Mouse (Mus musculus): ENCODE results near the gene Spsb4. TPM values are rescaled to one million over a fixed set of nuclear protein-coding genes. Genes with fewer than 3 reads are reported as not detected.

Gene Spsb4
- polyA plus RNA-seq, 1 experiment from 2014 or later = 88.2 TPM

DNA sequence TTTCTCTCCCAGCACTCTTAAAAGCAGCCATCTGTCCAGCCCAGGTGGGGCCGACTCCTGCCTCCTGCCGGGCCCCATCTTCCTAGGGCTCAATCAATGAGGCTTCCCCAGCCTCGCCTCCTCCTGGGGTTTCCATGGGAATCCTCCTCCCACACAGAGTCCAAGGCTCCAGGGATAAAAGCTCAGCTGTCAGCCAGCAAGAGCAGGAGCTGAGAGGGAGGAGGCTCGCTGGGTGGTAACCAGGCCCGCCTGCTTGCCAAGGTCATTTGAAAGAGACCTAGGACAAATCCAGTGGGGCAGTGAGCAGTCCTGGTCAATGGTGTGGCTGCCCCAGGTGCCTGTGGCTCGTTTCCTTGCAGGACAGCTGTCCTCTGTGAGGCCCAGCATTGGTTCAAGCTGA is 5.5 kb downstream of the Spsb4 start:
- Histone ChIP-seq H3K4me1 (peaks cover 66% of the 10 kb centered on the region), H3K4me2 (replicated peaks) (peak overlapping the region; percentile 80), H3K27me3 (no peaks in the 10 kb centered on the region), H3K36me3 (peaks cover 9% of the 10 kb centered on the region), H3K9ac (no peak overlapping the region), H3K4me3 (no peak overlapping the region), H3K27ac (peak overlapping the region; percentile 80), H3K9me3 (replicated peaks) (no peaks in the 10 kb centered on the region)
- peak; percentile 69 for ATAC-seq (ENCODE audit: low FRiP score)
- 5% methylated on average over 6 of the region's 6 CpGs for WGBS

DNA sequence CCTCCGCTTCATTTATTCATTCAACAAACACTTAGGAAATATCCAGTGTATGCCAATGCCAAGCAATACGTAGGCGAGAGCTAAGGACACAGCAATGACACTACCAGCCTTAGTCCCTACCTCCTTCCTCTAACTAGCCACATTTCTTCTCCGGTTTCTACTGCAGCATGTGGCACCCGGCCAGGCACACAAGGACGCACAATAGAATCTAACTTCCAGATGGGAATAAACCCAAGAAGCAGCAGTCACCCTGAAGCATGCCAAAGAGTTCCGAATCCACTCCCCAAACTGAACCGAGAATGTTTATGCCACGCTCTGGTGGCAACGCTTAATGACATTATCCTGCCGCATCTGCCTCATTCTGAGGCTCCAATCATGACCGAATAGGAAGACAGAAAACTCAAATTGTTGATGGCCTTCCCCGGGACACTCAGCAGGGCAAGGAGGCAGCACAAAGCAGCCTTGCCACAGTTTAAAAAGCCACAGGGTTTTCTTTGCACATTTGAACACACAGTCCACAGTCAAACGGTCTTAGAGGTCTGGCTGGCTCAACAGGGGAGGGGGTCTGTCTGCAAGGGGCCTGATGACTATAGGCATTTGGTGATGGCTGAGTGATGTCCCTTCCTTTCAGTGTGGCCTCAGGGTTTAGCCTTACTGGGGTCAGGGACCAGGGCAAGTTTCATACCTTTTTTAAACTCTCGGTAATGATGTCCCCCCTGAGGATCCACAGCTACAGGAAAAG is 7.0 kb downstream of the Spsb4 start:
- no peaks in the 10 kb centered on the region for H3K9me3 ChIP-seq (replicated peaks)
- H3K36me3 ChIP-seq = peaks cover 13% of the 10 kb centered on the region
- H3K9ac ChIP-seq = no peak overlapping the region
- H3K4me1 ChIP-seq = peaks cover 60% of the 10 kb centered on the region
- H3K4me3 ChIP-seq = no peak overlapping the region
- no peak for ATAC-seq (ENCODE audit: low FRiP score)
- H3K27ac ChIP-seq = peak overlapping the region; percentile 80
- 43% methylated on average over 15 of the region's 15 CpGs for WGBS
- H3K4me2 ChIP-seq (replicated peaks) = peak overlapping the region; percentile 9
- H3K27me3 ChIP-seq = no peaks in the 10 kb centered on the region

DNA sequence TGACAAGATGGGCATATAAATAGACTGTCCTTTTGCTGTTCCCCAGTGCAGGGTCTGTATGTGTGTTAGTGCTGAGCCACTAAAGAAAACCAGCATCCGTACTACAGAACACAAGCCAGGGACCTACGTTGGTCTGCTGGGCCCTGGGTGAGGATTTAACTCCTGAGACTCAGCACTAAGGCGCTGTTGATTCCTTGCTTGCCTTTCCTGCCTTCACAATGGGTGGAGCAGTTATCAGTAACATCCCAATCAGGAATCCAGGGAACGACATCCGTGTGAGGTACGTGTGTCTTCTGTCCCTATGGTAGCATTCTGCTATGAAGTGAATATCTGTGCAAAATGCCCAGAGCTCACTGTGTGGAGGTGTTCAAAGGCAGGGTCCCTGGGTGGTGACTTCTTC is 8.2 kb downstream of the Spsb4 start:
- no peaks in the 10 kb centered on the region for H3K9me3 ChIP-seq (replicated peaks)

DNA sequence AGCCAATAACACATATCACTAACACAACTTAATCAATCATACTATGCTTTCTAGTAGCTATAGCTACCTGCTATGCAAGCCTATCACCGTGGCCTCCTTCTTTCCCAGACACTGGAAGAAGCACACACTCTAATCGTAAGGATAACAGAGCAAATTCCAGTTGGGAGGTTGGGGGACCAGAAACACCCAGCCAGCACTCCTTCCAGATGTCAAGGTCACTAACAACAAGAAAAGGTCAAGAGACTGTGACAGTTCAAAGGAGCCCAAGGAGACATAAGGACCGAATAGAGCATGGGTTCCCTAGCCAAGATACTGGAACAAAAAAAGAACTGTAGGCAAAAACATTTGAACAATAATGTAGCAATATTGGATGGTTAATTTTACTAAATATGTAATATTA is 13.9 kb downstream of the Spsb4 start:
- Histone ChIP-seq H3K9me3 (replicated peaks) (no peaks in the 10 kb centered on the region), H3K4me3 (no peak overlapping the region), H3K36me3 (peaks cover 13% of the 10 kb centered on the region), H3K27ac (no peak overlapping the region), H3K4me1 (peaks cover 25% of the 10 kb centered on the region), H3K4me2 (replicated peaks) (no peak overlapping the region), H3K27me3 (no peaks in the 10 kb centered on the region), H3K9ac (no peak overlapping the region)
- no peak for ATAC-seq (ENCODE audit: low FRiP score)
- 33% methylated on average over 3 of the region's 3 CpGs for WGBS

More for the DNA sequence above, 8.2 kb downstream of the Spsb4 start:
- Histone ChIP-seq H3K27ac (no peak overlapping the region), H3K9ac (no peak overlapping the region), H3K36me3 (peaks cover 13% of the 10 kb centered on the region), H3K27me3 (no peaks in the 10 kb centered on the region), H3K4me2 (replicated peaks) (no peak overlapping the region), H3K4me3 (no peak overlapping the region), H3K4me1 (peaks cover 49% of the 10 kb centered on the region)
- ATAC-seq (ENCODE audit: low FRiP score) = no peak
- 92% methylated on average over 6 of the region's 6 CpGs for WGBS

DNA sequence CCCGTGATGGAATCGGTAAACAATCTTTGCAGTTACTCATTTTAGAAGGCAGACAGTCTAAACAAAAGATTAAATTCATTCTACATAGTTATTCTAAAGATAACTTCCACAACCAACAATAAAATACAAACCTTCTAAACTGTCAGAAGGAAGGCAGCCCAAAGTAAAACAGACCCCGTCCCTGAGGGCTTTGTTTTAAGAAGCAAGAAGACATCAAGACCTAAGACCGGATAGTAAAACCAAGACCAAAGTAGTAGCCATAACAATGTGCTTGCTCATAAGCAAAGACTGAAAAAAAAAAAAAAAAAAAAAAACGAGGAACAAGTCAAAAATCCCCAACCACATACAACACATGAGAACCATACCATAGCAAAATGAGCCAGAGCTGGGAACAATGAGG is 15.5 kb downstream of the Spsb4 start:
- Histone ChIP-seq H3K4me2 (replicated peaks) (no peak overlapping the region), H3K27ac (no peak overlapping the region), H3K9me3 (replicated peaks) (no peaks in the 10 kb centered on the region), H3K9ac (no peak overlapping the region), H3K4me1 (peaks cover 25% of the 10 kb centered on the region), H3K36me3 (peaks cover 4% of the 10 kb centered on the region), H3K4me3 (no peak overlapping the region), H3K27me3 (no peaks in the 10 kb centered on the region)
- ATAC-seq (ENCODE audit: low FRiP score) = no peak
- 78% methylated on average over 5 of the region's 5 CpGs for WGBS

DNA sequence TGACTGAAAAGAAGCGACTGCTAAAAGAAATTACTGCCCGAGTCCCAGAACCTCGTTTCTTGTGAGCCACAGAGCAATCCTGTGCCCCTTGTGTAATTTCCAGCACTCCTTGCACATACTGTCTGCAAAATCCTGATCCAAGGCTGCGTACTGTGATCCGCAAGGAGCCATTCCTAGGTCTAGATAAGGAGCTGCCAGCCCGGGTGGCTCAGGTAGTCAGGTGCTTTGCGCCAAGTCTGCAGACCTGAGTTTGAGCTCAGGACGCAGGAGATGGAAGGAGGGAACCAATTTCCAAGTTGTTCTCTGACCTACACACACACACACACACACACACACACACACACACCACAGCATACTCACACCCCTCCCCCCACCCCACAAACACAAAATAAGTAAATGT is 16.0 kb downstream of the Spsb4 start:
- H3K4me1 ChIP-seq = peaks cover 25% of the 10 kb centered on the region
- ATAC-seq (ENCODE audit: low FRiP score) = no peak
- H3K9me3 ChIP-seq (replicated peaks) = no peaks in the 10 kb centered on the region
- no peaks in the 10 kb centered on the region for H3K36me3 ChIP-seq
- H3K27me3 ChIP-seq = no peaks in the 10 kb centered on the region
- H3K9ac ChIP-seq = no peak overlapping the region
- H3K4me2 ChIP-seq (replicated peaks) = no peak overlapping the region
- H3K4me3 ChIP-seq = no peak overlapping the region
- WGBS = 90% methylated on average over 8 of the region's 8 CpGs
- no peak overlapping the region for H3K27ac ChIP-seq

DNA sequence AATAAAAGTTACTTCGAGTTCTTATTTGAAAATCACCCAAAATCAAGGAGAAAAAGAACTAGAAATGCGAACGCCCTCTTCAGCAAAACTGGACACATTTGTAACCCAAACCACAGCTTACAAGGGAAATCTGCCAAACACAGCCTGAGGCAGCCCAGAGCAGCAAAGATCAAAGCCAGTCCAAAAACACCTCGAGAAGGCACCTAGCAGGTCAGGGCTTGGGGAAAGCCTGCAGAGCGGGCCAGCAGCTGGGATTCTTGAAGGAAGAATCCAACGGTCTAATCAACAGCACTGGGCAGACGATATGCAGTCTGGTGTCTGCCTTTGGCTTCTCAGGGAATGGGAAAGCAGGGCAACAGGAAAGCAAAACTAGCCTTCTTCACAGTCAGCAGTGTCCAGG is 16.6 kb downstream of the Spsb4 start:
- Histone ChIP-seq H3K9ac (no peak overlapping the region), H3K4me1 (peaks cover 25% of the 10 kb centered on the region)
- WGBS = 71% methylated on average over 7 of the region's 7 CpGs

DNA sequence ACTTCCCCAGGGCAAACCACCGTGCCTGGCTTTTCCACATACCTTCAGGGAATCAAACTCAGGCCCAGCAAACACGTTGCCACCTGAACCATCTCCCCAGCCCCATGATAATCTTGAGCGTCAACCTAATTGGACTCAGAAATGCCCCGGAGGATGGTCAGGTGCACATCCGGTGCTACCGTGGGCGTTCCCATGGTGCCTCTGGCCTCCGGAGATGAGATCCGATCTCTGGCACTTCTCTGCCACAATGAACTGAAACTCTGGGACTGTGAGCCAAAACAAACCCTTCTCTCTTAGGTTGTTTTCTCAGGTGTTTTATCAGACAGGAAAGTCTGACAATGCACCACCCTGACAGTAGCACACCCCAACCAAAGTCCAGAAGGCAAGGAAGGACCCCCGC is 17.2 kb downstream of the Spsb4 start:
- H3K27ac ChIP-seq = no peak overlapping the region
- H3K27me3 ChIP-seq = no peaks in the 10 kb centered on the region
- H3K9me3 ChIP-seq (replicated peaks) = no peaks in the 10 kb centered on the region
- no peak overlapping the region for H3K4me2 ChIP-seq (replicated peaks)
- no peak for ATAC-seq (ENCODE audit: low FRiP score)
- 71% methylated on average over 10 of the region's 10 CpGs for WGBS
- H3K36me3 ChIP-seq = no peaks in the 10 kb centered on the region
- H3K4me3 ChIP-seq = no peak overlapping the region
- peaks cover 25% of the 10 kb centered on the region for H3K4me1 ChIP-seq
- no peak overlapping the region for H3K9ac ChIP-seq

More for the DNA sequence above, 16.6 kb downstream of the Spsb4 start:
- H3K27ac ChIP-seq = 0 out of 2 replicates have a peak overlapping the region, but pooled peaks have one; percentile 30
- no peak for ATAC-seq (ENCODE audit: low FRiP score)
- no peaks in the 10 kb centered on the region for H3K27me3 ChIP-seq
- H3K4me2 ChIP-seq (replicated peaks) = no peak overlapping the region
- H3K36me3 ChIP-seq = no peaks in the 10 kb centered on the region
- H3K9me3 ChIP-seq (replicated peaks) = no peaks in the 10 kb centered on the region
- H3K4me3 ChIP-seq = no peak overlapping the region

DNA sequence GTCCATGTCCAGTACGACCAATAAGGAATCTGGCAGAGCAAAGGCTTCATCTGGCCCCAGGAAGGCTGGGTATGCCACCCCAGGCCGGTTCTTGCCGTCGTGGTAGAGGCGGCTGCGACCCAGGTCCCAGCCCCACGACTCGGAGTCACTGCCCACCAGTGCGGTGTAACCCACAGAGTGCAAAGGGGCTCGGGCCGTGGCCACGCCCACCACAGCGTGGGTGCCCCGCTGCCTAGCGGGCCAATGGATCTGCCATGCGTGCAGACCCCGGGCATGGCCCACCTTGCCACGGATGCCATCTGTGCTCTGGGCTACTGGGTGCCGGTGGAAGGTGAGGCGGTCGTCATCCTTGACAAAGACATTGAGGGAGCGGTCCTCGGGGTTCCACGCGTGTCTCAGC is 22.9 kb downstream of the Spsb4 start:
- no peaks in the 10 kb centered on the region for H3K27me3 ChIP-seq
- no peak overlapping the region for H3K4me3 ChIP-seq
- no peaks in the 10 kb centered on the region for H3K9me3 ChIP-seq (replicated peaks)
- WGBS = 96% methylated on average over 25 of the region's 25 CpGs
- peaks cover 16% of the 10 kb centered on the region for H3K36me3 ChIP-seq
- no peak overlapping the region for H3K4me2 ChIP-seq (replicated peaks)
- ATAC-seq (ENCODE audit: low FRiP score) = peak; percentile 26; the same call in 1 of the 2 replicates
- H3K27ac ChIP-seq = no peak overlapping the region
- H3K4me1 ChIP-seq = peaks cover 39% of the 10 kb centered on the region
- H3K9ac ChIP-seq = no peak overlapping the region

DNA sequence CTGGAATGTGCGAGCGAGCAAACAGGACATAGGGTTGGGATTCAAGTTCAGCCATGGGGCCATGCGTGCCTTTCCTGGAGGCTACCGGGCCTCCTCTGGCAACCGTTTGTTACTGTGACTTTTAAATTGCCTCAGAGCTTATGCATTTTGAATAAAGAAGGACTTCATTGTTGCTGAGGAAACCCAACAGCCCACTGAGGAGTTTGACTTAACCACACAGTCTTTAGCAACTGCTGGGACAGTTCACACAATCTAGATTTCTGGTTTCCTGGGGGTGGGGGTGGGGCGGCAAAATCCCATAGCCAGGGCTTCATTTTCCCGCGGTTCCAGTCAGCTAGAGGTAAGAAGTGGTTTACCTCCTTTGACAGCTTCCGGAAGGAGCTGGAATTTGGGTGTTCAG is 23.9 kb downstream of the Spsb4 start:
- no peak overlapping the region for H3K4me3 ChIP-seq
- no peak overlapping the region for H3K4me2 ChIP-seq (replicated peaks)
- H3K27ac ChIP-seq = no peak overlapping the region; the same call in 1 of the 2 replicates
- WGBS = 85% methylated on average over 9 of the region's 9 CpGs
- H3K9ac ChIP-seq = no peak overlapping the region
- H3K4me1 ChIP-seq = peaks cover 49% of the 10 kb centered on the region
- ATAC-seq (ENCODE audit: low FRiP score) = no peak
- peaks cover 16% of the 10 kb centered on the region for H3K36me3 ChIP-seq
- no peaks in the 10 kb centered on the region for H3K9me3 ChIP-seq (replicated peaks)
- no peaks in the 10 kb centered on the region for H3K27me3 ChIP-seq

DNA sequence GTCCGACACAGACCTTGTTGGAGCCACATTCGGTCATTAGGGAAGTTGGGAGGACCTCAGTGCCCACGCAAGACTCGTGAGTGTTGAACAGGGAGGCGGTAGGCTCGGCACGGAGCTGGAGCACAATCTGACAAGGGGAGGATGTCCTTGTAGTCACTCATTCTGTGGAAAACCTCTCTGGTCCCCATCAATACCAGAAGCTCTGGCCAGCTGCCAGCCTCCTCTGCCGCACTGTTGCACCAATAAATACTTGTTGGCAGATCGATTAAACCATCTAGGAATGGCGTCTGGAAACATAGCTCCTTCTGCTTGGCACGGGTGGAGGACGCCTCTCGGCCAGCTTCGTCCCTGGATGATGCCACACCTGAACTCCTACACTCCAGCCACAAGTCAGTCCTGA is 27.5 kb downstream of the Spsb4 start:
- Histone ChIP-seq H3K27ac (peak overlapping the region; percentile 32), H3K9ac (no peak overlapping the region), H3K4me2 (replicated peaks) (no peak overlapping the region), H3K9me3 (replicated peaks) (no peaks in the 10 kb centered on the region), H3K27me3 (no peaks in the 10 kb centered on the region; the same call in none of the 2 replicates), H3K4me1 (peaks cover 85% of the 10 kb centered on the region), H3K4me3 (no peak overlapping the region), H3K36me3 (peaks cover 15% of the 10 kb centered on the region)
- 71% methylated on average over 14 of the region's 14 CpGs for WGBS
- no peak for ATAC-seq (ENCODE audit: low FRiP score)

DNA sequence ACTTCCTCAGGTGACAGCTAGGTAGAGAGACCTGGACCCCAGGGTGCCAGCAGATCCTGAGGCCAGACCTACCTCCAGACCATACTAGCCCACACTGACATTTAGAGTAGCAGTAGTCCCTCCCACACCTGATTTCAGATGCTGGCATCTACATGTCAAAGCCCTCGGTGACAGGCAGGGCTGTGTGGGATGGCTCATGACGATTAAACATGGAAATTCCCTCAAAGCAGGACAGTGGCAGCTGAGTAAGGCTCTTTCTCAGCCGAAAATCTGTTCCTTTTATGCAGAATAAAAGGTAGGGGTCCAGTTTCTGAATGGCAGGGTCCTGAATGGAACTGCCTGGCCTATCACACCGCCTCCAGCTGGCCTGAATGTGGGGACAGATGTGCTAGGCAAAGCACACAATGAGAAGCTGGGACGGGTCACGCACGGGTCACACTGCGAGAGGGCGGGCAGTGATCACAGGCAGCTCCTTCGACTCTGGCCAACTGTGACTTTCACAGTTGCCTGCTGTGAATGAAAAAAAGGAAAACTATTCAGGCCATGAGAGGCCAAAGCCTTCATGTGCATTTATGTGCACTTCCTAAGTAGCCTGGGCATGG is 29.2 kb downstream of the Spsb4 start:
- Histone ChIP-seq H3K27me3 (no peaks in the 10 kb centered on the region; the same call in none of the 2 replicates), H3K4me3 (no peak overlapping the region), H3K9ac (no peak overlapping the region), H3K36me3 (0 out of 2 replicates have a peak, but pooled peaks cover 2% of the 10 kb centered on the region), H3K4me2 (replicated peaks) (no peak overlapping the region), H3K27ac (peak overlapping the region; percentile 19), H3K9me3 (replicated peaks) (no peaks in the 10 kb centered on the region), H3K4me1 (peaks cover 83% of the 10 kb centered on the region)
- 10% methylated on average over 10 of the region's 10 CpGs for WGBS
- peak; percentile 55 for ATAC-seq (ENCODE audit: low FRiP score)
